Mouse (Mus musculus) embryonic facial prominence, embryonic 13.5 days (tissue): ENCODE results near the gene Hmbs. TPM values are rescaled to one million over a fixed set of nuclear protein-coding genes. Genes with fewer than 3 reads are reported as not detected.
"Not testable (repeated sequence)": the region's sequence is repeated elsewhere in the genome, so short reads cannot be mapped to it uniquely, and the experiment has no call there.

ENCODE experiments used
- ATAC-seq: fragments of 200-750 bp; cut with Nextera tagmentation; 2 replicates; pipeline ENCODE4 v1.8.0; 2017; ENCODE audit warnings: low read depth; ENCODE audit not compliant: insufficient number of reproducible peaks, insufficient read depth, low FRiP score, low TSS enrichment
- H3K27ac ChIP-seq: fragments of 300-500 bp; sonication (generic); 2 replicates; pipeline ENCODE4 v1.5.1; 2015; ENCODE audit warnings: moderate library complexity, mild to moderate bottlenecking, inconsistent platforms
- H3K27me3 ChIP-seq: fragments of 300-500 bp; sonication (generic); 2 replicates; pipeline ENCODE4 v1.6.1; 2015; ENCODE audit warnings: mild to moderate bottlenecking, inconsistent platforms
- H3K36me3 ChIP-seq: fragments of 300-500 bp; sonication (generic); 2 replicates; pipeline ENCODE4 v1.6.1; 2015; ENCODE audit warnings: mild to moderate bottlenecking, inconsistent platforms
- H3K4me1 ChIP-seq: fragments of 300-500 bp; sonication (generic); 2 replicates; pipeline ENCODE4 v1.6.1; 2015; ENCODE audit warnings: inconsistent platforms
- H3K4me2 ChIP-seq: fragments of 300-500 bp; sonication (generic); 2 replicates; pipeline ENCODE4 v1.6.1; 2015; ENCODE audit warnings: moderate library complexity, mild to moderate bottlenecking, inconsistent platforms
- H3K4me3 ChIP-seq: fragments of 300-500 bp; sonication (generic); 2 replicates; pipeline ENCODE4 v1.5.1; 2015; ENCODE audit warnings: mild to moderate bottlenecking, inconsistent platforms
- H3K9ac ChIP-seq: fragments of 300-500 bp; sonication (generic); 2 replicates; pipeline ENCODE4 v1.6.1; 2015; ENCODE audit warnings: mild to moderate bottlenecking, inconsistent platforms
- H3K9me3 ChIP-seq: fragments of 300-500 bp; sonication (generic); 2 replicates; pipeline ENCODE4 v1.6.1; 2016; ENCODE audit warnings: inconsistent platforms
- WGBS: fragments of 180-500 bp; shearing (Covaris S2); methylation state at CpG from one replicate; pipeline ENCODE4 v1.1.7; 2015; ENCODE audit warnings: mixed read lengths; 5-methylcytosine and 5-hydroxymethylcytosine counted together
- polyA plus RNA-seq: library from polyadenylated mRNA; unstranded; fragments of >200 nt; fragmentation: Nextera tagmentation; extraction: Ambion mirVana; gene quantifications from 2 replicates; pipeline ENCODE4 v1.2.1, GENCODE M21; 2015

Gene Hmbs
- polyA plus RNA-seq, 1 experiment from 2014 or later = 114 TPM

DNA sequence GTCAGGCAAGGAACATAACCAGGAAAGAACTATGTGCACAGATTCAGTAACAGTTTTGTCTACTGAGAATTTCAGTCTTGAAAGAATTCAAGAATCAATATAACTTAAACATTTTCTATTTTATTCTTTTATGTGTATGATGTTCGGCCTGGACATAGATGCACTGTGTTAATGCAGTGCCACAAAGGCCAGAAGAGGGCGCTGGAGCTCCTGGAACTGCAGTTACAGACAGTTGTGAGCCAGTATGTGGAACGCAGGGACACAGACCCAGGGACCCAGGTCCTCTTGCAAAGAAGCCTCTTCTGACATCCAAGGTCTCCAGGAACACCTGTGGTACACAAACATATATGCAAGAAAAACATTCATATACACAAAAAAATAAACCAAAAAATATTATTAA lies 20.5 kb upstream of the Hmbs start:
- no peaks in the 10 kb centered on the region for H3K27me3 ChIP-seq
- H3K4me1 ChIP-seq = peaks cover 6% of the 10 kb centered on the region
- no peak overlapping the region for H3K4me3 ChIP-seq
- H3K27ac ChIP-seq = no peak overlapping the region
- 61% methylated on average over 3 of the region's 3 CpGs for WGBS
- peaks cover 5% of the 10 kb centered on the region for H3K36me3 ChIP-seq
- no peak overlapping the region for H3K4me2 ChIP-seq
- no peak overlapping the region for H3K9ac ChIP-seq
- H3K9me3 ChIP-seq = no peaks in the 10 kb centered on the region
- no peak for ATAC-seq

GRCm38 (mm10) chr9:44361931-44362330 lies 17.9 kb upstream of the Hmbs start:
- 43% methylated on average over 4 of the region's 4 CpGs for WGBS
- Histone ChIP-seq H3K4me2 (peak overlapping the region; percentile 86), H3K36me3 (peaks cover 29% of the 10 kb centered on the region), H3K9ac (peak overlapping the region; percentile 90), H3K27ac (peak overlapping the region; percentile 69), H3K4me3 (peak overlapping the region; percentile 96)
- not testable (repeated sequence) for H3K4me1 ChIP-seq, H3K9me3 ChIP-seq, H3K27me3 ChIP-seq, ATAC-seq

DNA sequence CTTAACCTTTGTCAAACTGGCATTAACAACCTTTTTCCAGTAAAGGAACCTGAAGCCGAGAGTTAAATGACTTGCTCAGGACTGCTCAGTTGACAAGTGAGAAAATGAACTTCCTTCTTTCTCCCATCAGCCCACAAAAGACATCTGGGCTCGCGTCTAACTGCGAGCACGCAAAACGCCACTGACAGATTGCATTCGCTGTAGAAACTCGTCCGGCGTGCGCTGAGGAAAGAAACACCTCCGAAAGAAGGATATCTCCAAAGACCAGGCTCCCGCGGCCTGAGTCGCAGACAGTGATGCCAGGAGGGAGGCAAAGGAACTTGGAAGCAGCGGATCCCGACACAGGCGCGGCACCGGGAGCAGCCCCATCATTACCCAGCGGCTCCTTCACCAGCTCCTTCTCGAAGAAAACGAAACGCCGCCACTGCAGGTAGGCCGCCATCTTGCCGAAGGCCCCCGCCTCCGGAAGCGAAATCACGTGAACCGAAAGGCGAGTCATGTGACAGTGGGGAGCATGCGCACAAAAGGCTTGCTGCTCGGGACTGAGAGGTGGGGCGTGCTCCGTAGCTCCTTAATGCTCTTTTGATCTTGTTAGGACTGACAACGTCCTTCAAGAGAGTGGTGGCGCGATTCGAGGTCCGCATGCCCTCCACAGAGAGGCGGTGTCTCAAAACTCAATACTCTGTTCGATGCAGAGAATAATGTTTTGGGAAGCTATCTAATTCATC lies 17.3 kb upstream of the Hmbs start, which contains the start of gene Vps11:
Gene Vps11, minus strand, starts transcription at position 481 of the 728 bp plus-strand sequence.
- H3K27me3 ChIP-seq = no peaks in the 10 kb centered on the region
- peak within 1 kb of the TSS; percentile 90 for H3K9ac ChIP-seq
- peaks cover 6% of the 10 kb centered on the region for H3K4me1 ChIP-seq
- peak within 1 kb of the TSS; percentile 69 for H3K27ac ChIP-seq
- no peaks in the 10 kb centered on the region for H3K9me3 ChIP-seq
- H3K4me3 ChIP-seq = peak within 1 kb of the TSS; percentile 96
- H3K4me2 ChIP-seq = peak within 1 kb of the TSS; percentile 86
- H3K36me3 ChIP-seq = peaks cover 35% of the 10 kb centered on the region
- under 1% methylated on average over 44 of the region's 44 CpGs for WGBS
- ATAC-seq = peak; percentile 91

DNA sequence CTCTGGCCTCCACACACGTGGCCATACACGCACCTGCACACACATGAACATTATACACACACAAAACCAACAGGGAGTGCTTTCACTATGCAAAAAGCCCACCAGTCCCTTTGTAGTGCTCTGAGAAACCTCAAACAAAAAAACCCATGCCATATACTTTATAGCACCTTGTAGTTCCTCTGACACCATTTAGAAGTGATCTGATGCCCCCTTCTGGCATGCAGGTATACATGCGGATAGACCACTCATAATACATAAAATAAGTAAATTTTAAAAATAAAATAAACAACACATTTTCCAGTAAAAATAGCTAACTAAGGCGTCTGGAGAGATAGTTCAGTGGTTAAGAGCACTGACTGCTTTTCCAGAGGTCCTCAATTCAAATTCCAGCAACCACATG lies 13.2 kb upstream of the Hmbs start:
- WGBS = 75% methylated on average over 4 of the region's 4 CpGs

DNA sequence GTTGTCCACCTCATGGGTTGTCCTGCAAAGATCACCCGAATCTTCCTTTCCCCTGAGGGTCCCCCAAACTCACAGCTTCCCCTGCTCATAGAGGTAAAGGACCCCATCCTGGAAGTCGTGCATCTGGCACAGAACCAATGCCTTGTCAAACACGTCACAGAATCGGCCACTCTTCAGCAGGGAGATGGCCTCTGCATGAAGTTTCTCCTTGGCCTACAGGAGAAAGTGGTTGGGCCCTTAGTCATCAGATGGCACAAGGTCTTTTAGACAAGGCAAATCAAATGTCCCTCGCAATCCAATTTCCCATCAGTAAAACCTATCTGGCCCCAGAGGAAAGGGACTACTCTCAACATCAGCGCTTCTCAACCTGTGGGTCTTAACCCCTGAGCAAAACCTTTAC lies 9.1 kb upstream of the Hmbs start:
- Histone ChIP-seq H3K36me3 (peaks cover 98% of the 10 kb centered on the region), H3K4me1 (no peaks in the 10 kb centered on the region), H3K4me3 (no peak overlapping the region), H3K9me3 (no peaks in the 10 kb centered on the region), H3K9ac (no peak overlapping the region), H3K27me3 (no peaks in the 10 kb centered on the region), H3K4me2 (no peak overlapping the region), H3K27ac (no peak overlapping the region)
- ATAC-seq = no peak
- 95% methylated on average over 6 of the region's 6 CpGs for WGBS

More for the DNA sequence above, 13.2 kb upstream of the Hmbs start:
- Histone ChIP-seq H3K4me2 (no peak overlapping the region), H3K27me3 (no peaks in the 10 kb centered on the region), H3K4me3 (no peak overlapping the region), H3K4me1 (peaks cover 6% of the 10 kb centered on the region), H3K9me3 (no peaks in the 10 kb centered on the region), H3K9ac (no peak overlapping the region), H3K27ac (no peak overlapping the region), H3K36me3 (peaks cover 76% of the 10 kb centered on the region)
- ATAC-seq = no peak

GRCm38 (mm10) chr9:44352337-44352736 lies 8.3 kb upstream of the Hmbs start:
- 89% methylated on average over 10 of the region's 10 CpGs for WGBS
- no peaks in the 10 kb centered on the region for H3K9me3 ChIP-seq
- H3K27me3 ChIP-seq = no peaks in the 10 kb centered on the region
- H3K9ac ChIP-seq = no peak overlapping the region
- H3K4me3 ChIP-seq = no peak overlapping the region
- no peak for ATAC-seq
- H3K4me2 ChIP-seq = no peak overlapping the region
- H3K27ac ChIP-seq = no peak overlapping the region
- peaks cover 98% of the 10 kb centered on the region for H3K36me3 ChIP-seq
- no peaks in the 10 kb centered on the region for H3K4me1 ChIP-seq

GRCm38 (mm10) chr9:44351396-44351795 lies 7.4 kb upstream of the Hmbs start:
- Histone ChIP-seq H3K9ac (no peak overlapping the region), H3K4me2 (no peak overlapping the region), H3K4me1 (no peaks in the 10 kb centered on the region), H3K36me3 (peaks cover 98% of the 10 kb centered on the region), H3K9me3 (no peaks in the 10 kb centered on the region), H3K27me3 (no peaks in the 10 kb centered on the region), H3K4me3 (no peak overlapping the region), H3K27ac (no peak overlapping the region)
- WGBS = 93% methylated on average over 4 of the region's 4 CpGs
- ATAC-seq = no peak

DNA sequence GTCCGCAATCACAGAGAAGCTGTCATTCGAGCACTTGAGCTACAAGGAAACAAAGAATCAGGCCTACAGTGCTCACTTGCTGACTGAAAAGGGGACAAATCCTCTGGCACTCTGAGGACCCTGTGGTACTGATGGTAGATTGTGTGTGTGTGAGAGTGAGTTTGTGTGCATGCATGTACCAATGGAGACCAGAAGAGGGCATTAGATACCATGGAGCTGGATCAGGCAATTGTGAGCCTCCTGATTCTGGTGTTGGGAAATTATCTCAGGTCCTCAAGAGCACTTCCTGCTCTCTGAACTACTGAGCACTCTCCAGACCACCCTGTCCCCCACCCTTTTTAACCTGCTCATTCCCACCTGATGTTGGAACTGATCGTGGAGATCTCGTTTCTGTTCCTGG lies 4.5 kb upstream of the Hmbs start:
- Histone ChIP-seq H3K4me2 (no peak overlapping the region), H3K27me3 (no peaks in the 10 kb centered on the region), H3K4me3 (no peak overlapping the region), H3K9me3 (no peaks in the 10 kb centered on the region), H3K9ac (no peak overlapping the region), H3K27ac (no peak overlapping the region), H3K4me1 (peaks cover 3% of the 10 kb centered on the region; the same call in 1 of the 2 replicates), H3K36me3 (peaks cover 82% of the 10 kb centered on the region)
- WGBS = 96% methylated on average over 4 of the region's 4 CpGs
- ATAC-seq = no peak

DNA sequence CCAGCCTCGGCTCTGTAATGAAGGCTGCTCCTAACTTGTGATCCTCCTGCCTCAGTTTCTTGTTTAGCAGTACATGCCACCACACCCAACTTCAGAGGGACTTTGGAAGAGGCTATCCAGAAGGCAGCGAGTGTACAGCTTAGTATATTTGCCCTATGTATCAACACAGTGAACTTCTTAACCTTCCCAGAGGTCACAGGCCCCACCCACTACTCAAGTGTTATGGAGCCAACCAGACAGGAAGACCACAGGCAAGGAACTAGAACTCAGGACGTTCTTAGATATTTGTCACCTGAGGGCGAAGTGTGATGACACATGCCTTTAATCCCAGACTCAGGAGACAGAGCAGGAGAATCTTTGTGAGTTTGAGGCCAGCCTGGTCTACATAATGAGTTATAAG lies 3.6 kb upstream of the Hmbs start:
- Histone ChIP-seq H3K9me3 (no peaks in the 10 kb centered on the region), H3K36me3 (peaks cover 73% of the 10 kb centered on the region), H3K9ac (no peak overlapping the region), H3K4me2 (no peak overlapping the region), H3K4me1 (peaks cover 11% of the 10 kb centered on the region), H3K27ac (no peak overlapping the region), H3K27me3 (no peaks in the 10 kb centered on the region), H3K4me3 (no peak overlapping the region)
- WGBS = 84% methylated on average over 4 of the region's 4 CpGs
- no peak for ATAC-seq

- Histone ChIP-seq H3K36me3 (peaks cover 68% of the 10 kb centered on the region), H3K27me3 (no peaks in the 10 kb centered on the region), H3K4me2 (no peak overlapping the region), H3K4me3 (no peak overlapping the region), H3K9me3 (no peaks in the 10 kb centered on the region), H3K4me1 (peaks cover 16% of the 10 kb centered on the region), H3K9ac (no peak overlapping the region), H3K27ac (no peak overlapping the region)
- 93% methylated on average over 9 of the region's 9 CpGs for WGBS
- ATAC-seq = no peak
Measured at GRCm38 (mm10) chr9:44347166-44347565, 3.1 kb upstream of the Hmbs start.

DNA sequence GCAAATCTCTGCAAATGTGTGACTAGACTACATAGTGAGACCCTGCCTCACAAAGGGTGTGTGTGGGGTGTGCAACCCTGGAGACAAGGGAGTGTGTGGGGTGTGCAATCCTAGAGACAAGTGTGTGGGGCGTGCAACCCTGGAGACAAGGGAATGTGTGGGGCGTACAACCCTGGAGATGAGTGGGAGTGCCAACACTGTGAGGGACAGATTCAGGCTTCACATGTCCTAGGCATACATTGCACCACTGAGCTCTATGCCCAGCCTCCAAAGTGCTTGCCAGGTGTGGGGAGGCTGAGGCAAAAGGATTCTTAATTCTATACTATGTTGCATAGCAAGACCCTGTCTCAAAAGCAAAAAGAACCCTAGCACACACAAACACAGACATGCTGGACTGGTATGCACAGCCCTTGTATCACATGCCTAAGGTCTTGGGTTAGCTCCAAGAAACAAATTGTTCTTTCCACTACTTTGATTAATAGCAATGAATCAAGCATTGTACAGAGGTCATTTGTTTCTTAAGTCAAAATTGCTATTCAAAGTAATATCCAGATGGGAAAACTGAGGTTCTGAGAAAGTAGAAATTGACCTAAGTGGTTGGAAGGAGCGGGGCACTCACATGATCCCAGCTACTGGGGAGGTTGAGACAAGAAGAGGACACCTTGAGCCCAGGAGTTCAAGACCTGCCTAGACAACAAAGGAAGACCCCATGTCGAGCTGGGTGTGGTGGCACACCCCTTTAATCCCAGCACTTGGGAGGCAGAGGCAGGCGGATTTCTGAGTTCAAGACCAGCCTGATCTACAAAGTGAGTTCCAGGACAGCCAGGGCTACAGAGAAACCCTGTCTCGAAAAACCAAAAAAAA lies 1.8 kb upstream of the Hmbs start:
- Histone ChIP-seq H3K27ac (no peak overlapping the region), H3K4me3 (no peak overlapping the region), H3K36me3 (peaks cover 69% of the 10 kb centered on the region), H3K9ac (no peak overlapping the region), H3K27me3 (no peaks in the 10 kb centered on the region), H3K9me3 (no peaks in the 10 kb centered on the region), H3K4me1 (peaks cover 17% of the 10 kb centered on the region), H3K4me2 (no peak overlapping the region)
- 86% methylated on average over 6 of the region's 6 CpGs for WGBS
- no peak for ATAC-seq

DNA sequence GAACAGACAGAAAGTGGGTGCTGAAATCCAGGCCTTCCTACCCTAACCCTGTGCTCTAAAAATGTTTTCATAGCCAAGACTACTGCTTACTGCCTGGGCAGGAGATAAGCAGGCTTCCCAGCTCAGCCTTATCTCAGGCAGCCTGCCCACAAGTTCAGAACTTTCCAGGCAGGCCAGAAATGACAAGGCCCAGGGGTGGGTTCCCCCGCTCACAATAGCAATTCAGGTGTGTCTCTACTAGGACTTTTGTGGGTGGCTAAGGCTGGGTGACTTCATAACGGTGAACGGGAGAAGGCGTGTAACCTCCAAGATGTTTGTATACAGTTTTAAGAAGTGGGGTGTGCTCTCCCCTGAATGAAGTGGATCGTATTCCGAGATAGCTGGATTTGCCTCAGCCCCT lies 738 bp downstream of the Hmbs start:
- ATAC-seq = no peak
- peak overlapping the region; percentile 96 for H3K27ac ChIP-seq
- H3K36me3 ChIP-seq = peaks cover 65% of the 10 kb centered on the region
- peaks cover 17% of the 10 kb centered on the region for H3K4me1 ChIP-seq
- 8% methylated on average over 6 of the region's 6 CpGs for WGBS
- no peaks in the 10 kb centered on the region for H3K9me3 ChIP-seq
- peak overlapping the region; percentile 87 for H3K4me3 ChIP-seq
- H3K4me2 ChIP-seq = peak overlapping the region; percentile 72
- no peaks in the 10 kb centered on the region for H3K27me3 ChIP-seq
- peak overlapping the region; percentile 92 for H3K9ac ChIP-seq
